Mouse (Mus musculus) hindbrain, postnatal 0 days (tissue): ENCODE data around the gene Mmp14. TPM values are rescaled to one million over a fixed set of nuclear protein-coding genes. Genes with fewer than 3 reads are reported as not detected.

ENCODE experiments used
- ATAC-seq: fragments of 200-750 bp; cut with Nextera tagmentation; 2 replicates; pipeline ENCODE4 v1.8.0; 2017; ENCODE audit warnings: mild to moderate bottlenecking, moderate TSS enrichment, moderate library complexity
- DNase-seq: peaks from one replicate; pipeline ENCODE4 v3.0.0-alpha.2; 2015; ENCODE audit warnings: low spot score
- H3K27ac ChIP-seq: fragments of 300-500 bp; sonication (generic); 2 replicates; pipeline ENCODE4 v1.5.1; 2014; ENCODE audit warnings: mild to moderate bottlenecking
- H3K27me3 ChIP-seq: fragments of 300-500 bp; sonication (generic); 2 replicates; pipeline ENCODE4 v1.6.1; 2014; ENCODE audit warnings: low read length, mixed read lengths; ENCODE audit not compliant: insufficient read depth
- H3K36me3 ChIP-seq: fragments of 300-500 bp; sonication (generic); 2 replicates; pipeline ENCODE4 v1.6.1; 2014; ENCODE audit warnings: low read length, mixed read lengths; ENCODE audit not compliant: insufficient read depth
- H3K4me1 ChIP-seq: fragments of 300-500 bp; sonication (generic); 2 replicates; pipeline ENCODE4 v1.6.1; 2014; ENCODE audit warnings: antibody characterized with exemption, low read length, mixed read lengths; ENCODE audit not compliant: insufficient read depth
- H3K4me2 ChIP-seq: fragments of 300-500 bp; sonication (generic); 2 replicates; pipeline ENCODE4 v1.6.1; 2014; ENCODE audit warnings: low read depth, mild to moderate bottlenecking, low read length, moderate library complexity, mixed read lengths
- H3K4me3 ChIP-seq: fragments of 300-500 bp; sonication (generic); 2 replicates; pipeline ENCODE4 v1.5.1; 2014; ENCODE audit warnings: low read length
- H3K9ac ChIP-seq: fragments of 300-500 bp; sonication (generic); replicated peaks from 2 replicates; pipeline ENCODE4 v1.6.1; 2014; ENCODE audit warnings: mild to moderate bottlenecking, low read length, moderate library complexity, mixed read lengths
- H3K9me3 ChIP-seq: fragments of 300-500 bp; sonication (generic); 2 replicates; pipeline ENCODE4 v1.6.1; 2016; ENCODE audit warnings: low read length, mixed read lengths
- CTCF ChIP-seq: IDR thresholded peaks from 2 replicates; pipeline ENCODE4 v1.5.1; 2016; ENCODE audit warnings: antibody characterized with exemption, control low read depth, low read depth
- WGBS: fragments of 180-500 bp; shearing (Covaris S2); extraction: QIAGEN DNeasy Blood & Tissue Kit; methylation state at CpG from one replicate; pipeline ENCODE4 v1.1.7; 2014; 5-methylcytosine and 5-hydroxymethylcytosine counted together
- polyA plus RNA-seq: library from polyadenylated mRNA; unstranded; fragments of >200 nt; fragmentation: Nextera tagmentation; extraction: Ambion mirVana; gene quantifications from 2 replicates; pipeline ENCODE4 v1.2.1, GENCODE M21; 2015
- total RNA-seq: library from RNA; depleted of rRNA; stranded (reverse); fragments of >200 nt; gene quantifications from 2 replicates; pipeline ENCODE4 v1.2.3, GENCODE M21; 2014

Gene Mmp14
- total and polyA plus RNA-seq, 2 experiments from 2014 or later, result 47.2 to 53.3 TPM

DNA sequence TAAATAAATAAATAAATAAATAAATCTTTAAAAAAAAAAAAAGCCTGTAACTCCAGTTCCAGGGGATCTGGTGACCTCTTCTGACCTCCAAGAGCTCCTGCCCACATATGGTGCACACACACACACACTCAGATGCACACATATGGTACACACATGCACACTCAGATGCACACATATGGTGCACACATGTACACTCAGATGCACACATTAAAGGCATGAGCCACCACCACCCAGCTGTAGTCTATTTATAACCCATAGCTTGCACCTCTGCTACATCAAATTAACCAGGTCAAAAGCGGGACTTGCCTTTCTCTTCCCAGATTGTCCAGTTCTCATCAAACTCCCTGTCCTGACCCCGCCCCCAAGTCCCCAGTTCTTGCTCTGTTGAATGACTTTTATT is 10.4 kb upstream of the Mmp14 start:
- Histone ChIP-seq H3K4me3 (no peak overlapping the region), H3K36me3 (no peaks in the 10 kb centered on the region), H3K27ac (no peak overlapping the region), H3K9ac (no peak overlapping the region), H3K4me2 (no peak overlapping the region), H3K9me3 (no peaks in the 10 kb centered on the region), H3K4me1 (no peaks in the 10 kb centered on the region), H3K27me3 (no peaks in the 10 kb centered on the region)
- no peak for ATAC-seq
- TF ChIP-seq CTCF, result no peak
- DNase-seq, result no peak
- WGBS, result 73% methylated on average over 2 of the region's 2 CpGs

DNA sequence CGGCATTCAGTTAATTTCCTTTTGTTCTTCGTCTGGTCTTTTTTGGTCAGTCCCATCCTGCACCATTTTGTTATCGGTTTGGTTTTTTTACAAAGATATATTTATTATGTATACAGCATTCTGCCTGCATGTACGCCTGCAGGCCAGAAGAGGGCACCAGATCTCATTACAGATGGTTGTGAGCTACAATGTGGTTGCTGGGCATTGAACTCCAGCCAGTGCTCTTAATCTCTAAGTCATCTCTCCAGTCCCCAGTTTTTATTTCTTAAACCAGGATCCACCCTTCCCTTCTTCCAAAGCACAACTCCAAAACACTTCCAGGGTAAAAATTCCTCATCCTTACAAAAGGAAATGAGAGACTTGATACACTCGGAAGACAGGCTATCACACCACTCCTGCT is 8.0 kb upstream of the Mmp14 start:
- 65% methylated on average over 5 of the region's 5 CpGs for WGBS
- H3K27ac ChIP-seq, result no peak overlapping the region
- H3K9ac ChIP-seq, result no peak overlapping the region
- no peaks in the 10 kb centered on the region for H3K9me3 ChIP-seq
- no peak overlapping the region for H3K4me3 ChIP-seq
- no peak overlapping the region for H3K4me2 ChIP-seq
- DNase-seq (peak; percentile 36), ATAC-seq (no peak)
- H3K4me1 ChIP-seq, result 0 out of 2 replicates have a peak, but pooled peaks cover 3% of the 10 kb centered on the region
- TF ChIP-seq CTCF, result peak; percentile 67
- no peaks in the 10 kb centered on the region for H3K36me3 ChIP-seq
- H3K27me3 ChIP-seq, result no peaks in the 10 kb centered on the region

DNA sequence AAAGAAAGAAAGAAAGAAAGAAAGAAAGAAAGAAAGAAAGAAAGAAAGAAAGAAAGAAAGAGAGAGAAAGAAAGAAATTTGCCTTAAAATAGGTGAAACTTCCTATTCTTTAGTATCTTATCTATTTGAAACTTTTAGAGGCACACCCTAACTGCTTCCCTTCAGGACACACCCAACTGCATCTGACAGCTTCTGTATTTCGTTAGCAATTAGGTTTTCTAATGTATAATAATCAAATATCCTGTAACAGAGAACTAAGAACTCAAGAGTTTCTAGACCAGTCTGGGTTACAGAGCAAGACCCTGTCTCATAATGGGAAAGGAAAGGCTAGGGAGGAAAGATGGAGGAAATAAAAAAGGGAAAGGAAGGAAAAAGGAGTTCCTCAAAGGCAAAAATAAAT is 6.8 kb upstream of the Mmp14 start:
- no peak for TF ChIP-seq CTCF
- ATAC-seq (no peak), DNase-seq (no peak)
- Histone ChIP-seq H3K27ac (no peak overlapping the region), H3K27me3 (no peaks in the 10 kb centered on the region), H3K9ac (no peak overlapping the region), H3K4me2 (no peak overlapping the region), H3K4me1 (0 out of 2 replicates have a peak, but pooled peaks cover 3% of the 10 kb centered on the region), H3K4me3 (no peak overlapping the region), H3K36me3 (peaks cover 5% of the 10 kb centered on the region; the same call in 1 of the 2 replicates), H3K9me3 (no peaks in the 10 kb centered on the region)
- WGBS, result 87% methylated on average over 1 of the region's 1 CpGs

DNA sequence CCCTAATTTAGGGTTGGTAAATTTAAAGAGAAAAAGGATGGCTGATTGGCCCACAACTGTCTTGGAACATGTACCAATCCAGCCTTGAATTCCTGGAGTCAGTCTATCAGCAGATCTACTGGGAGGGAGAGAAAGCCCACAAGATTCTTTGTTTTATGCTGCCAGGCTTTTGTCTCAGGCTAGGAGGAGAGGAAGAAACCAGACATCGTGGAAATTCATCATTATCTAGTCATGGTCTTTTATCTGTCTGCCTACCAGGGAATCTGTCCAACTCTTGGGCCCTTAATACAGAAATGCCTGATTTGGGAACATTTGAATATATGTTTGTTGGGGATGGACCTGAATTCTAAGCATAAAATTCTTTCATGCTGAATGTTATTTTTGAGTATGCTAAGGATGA is 5.9 kb upstream of the Mmp14 start:
- Histone ChIP-seq H3K9ac (no peak overlapping the region), H3K4me2 (peak overlapping the region; percentile 64; the same call in 1 of the 2 replicates), H3K4me3 (peak overlapping the region; percentile 77; the same call in 1 of the 2 replicates), H3K36me3 (peaks cover 7% of the 10 kb centered on the region; the same call in 1 of the 2 replicates), H3K27me3 (no peaks in the 10 kb centered on the region), H3K9me3 (no peaks in the 10 kb centered on the region), H3K4me1 (0 out of 2 replicates have a peak, but pooled peaks cover 5% of the 10 kb centered on the region), H3K27ac (no peak overlapping the region)
- DNase-seq, result no peak
- 77% methylated on average over 1 of the region's 1 CpGs for WGBS
- no peak for TF ChIP-seq CTCF
- ATAC-seq, result no peak

DNA sequence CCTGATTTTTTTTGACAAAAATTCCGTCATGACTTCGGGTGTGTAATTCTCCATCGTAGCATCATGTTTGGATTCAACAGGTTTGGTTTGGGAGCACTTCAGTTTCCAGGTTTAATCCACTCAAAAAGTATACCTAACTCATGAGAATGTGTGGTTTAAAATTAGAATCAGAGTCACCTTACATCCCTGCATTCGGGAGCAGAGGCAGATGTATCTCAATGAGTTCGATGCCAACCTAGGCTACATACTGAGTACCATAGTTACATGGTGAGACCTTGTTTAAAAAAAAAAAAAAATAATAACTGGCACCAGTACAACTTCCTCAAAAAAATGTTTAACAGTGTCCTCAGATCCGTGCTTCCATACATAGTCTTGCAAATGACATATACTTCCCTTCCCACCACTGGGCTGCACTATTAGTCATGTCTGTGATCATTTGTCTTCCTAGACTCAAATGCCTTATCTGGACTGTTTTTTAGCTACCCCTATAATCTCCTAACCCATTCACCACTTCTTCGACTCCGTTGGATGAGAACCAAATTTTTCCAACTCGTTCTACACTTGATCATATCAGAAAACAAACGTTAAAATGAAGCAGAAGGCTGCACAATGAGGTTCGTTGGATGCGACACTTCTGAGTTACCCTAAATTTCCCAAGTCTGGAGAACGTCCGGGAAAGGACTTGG is 5.3 kb upstream of the Mmp14 start:
- peaks cover 7% of the 10 kb centered on the region; the same call in 1 of the 2 replicates for H3K36me3 ChIP-seq
- peak overlapping the region; percentile 77 for H3K4me3 ChIP-seq
- peak overlapping the region; percentile 64 for H3K4me2 ChIP-seq
- H3K9me3 ChIP-seq, result no peaks in the 10 kb centered on the region
- TF ChIP-seq CTCF, result 0 out of 2 replicates have a peak, but pooled peaks have one; percentile 2
- H3K4me1 ChIP-seq, result 0 out of 2 replicates have a peak, but pooled peaks cover 10% of the 10 kb centered on the region
- H3K27ac ChIP-seq, result peak overlapping the region; percentile 87
- H3K9ac ChIP-seq, result peak overlapping the region; percentile 64
- ATAC-seq, result peak; percentile 50
- WGBS, result 31% methylated on average over 14 of the region's 14 CpGs
- no peaks in the 10 kb centered on the region for H3K27me3 ChIP-seq
- DNase-seq, result no peak

DNA sequence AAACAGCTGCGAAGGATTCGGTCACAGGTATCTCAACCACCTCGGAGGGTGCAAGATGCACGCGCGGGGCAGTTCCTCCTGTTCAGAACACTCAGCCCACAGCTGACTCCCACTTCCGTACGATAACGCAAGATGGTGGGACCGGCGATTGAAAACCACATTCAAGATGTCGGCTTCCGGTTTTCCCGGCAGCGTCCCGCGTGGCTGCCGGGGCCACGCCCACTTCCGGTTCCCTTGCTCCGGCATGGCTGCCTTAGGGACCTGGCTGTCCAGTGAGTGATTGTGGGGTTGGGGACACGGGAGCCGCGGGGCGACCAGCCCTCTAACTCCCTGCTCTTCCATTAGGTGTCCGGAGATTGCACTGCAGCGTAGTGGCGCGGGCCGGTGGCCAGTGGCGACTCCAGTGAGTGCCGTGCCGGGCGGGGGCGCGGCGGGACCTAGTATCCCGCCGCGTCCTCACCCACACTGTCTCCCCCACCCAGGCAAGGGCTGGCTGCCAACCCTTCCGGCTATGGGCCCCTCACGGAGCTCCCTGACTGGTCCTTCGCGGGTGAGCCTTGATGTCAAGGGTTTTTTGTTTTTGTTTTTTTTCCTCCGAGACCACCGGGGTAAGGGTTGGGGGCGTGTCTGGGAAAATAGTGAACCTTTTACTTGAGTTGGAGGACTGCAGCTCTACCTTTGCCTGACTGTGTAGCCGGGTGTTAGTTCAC is 4.6 kb upstream of the Mmp14 start, which contains the start of gene Mrpl52:
Mrpl52 (plus strand) TSS at position 221 of the 710 bp plus-strand sequence.
- ATAC-seq, result peak; percentile 86
- under 1% methylated on average over 48 of the region's 48 CpGs for WGBS
- no peaks in the 10 kb centered on the region for H3K27me3 ChIP-seq
- H3K4me3 ChIP-seq, result peak within 1 kb of the TSS; percentile 77
- H3K36me3 ChIP-seq, result peaks cover 7% of the 10 kb centered on the region; the same call in 1 of the 2 replicates
- H3K4me2 ChIP-seq, result peak within 1 kb of the TSS; percentile 64
- H3K9ac ChIP-seq, result peak within 1 kb of the TSS; percentile 64
- TF ChIP-seq CTCF, result no peak
- peak within 1 kb of the TSS; percentile 87 for H3K27ac ChIP-seq
- no peaks in the 10 kb centered on the region for H3K9me3 ChIP-seq
- DNase-seq, result peak; percentile 97
- 0 out of 2 replicates have a peak, but pooled peaks cover 10% of the 10 kb centered on the region for H3K4me1 ChIP-seq
